Mouse (Mus musculus) gastrocnemius, postnatal 25 days (tissue): ENCODE results near the gene Cd38. TPM values are rescaled to one million over a fixed set of nuclear protein-coding genes. Genes with fewer than 3 reads are reported as not detected.
"Not testable (repeated sequence)": the region's sequence is repeated elsewhere in the genome, so short reads cannot be mapped to it uniquely, and the experiment has no call there.

ENCODE experiments used
- DNase-seq: peaks from one replicate; pipeline ENCODE4 v3.0.0; 2022
- total RNA-seq, 2 experiments: library from RNA; stranded (reverse); gene quantifications; 1 replicate in 1 of 2; 2 replicates in 1 of 2; pipeline ENCODE4 v1.2.3; 2021

Gene Cd38
- total RNA-seq, 2 experiments from 2014 or later = 2.9 to 3.3 TPM

DNA sequence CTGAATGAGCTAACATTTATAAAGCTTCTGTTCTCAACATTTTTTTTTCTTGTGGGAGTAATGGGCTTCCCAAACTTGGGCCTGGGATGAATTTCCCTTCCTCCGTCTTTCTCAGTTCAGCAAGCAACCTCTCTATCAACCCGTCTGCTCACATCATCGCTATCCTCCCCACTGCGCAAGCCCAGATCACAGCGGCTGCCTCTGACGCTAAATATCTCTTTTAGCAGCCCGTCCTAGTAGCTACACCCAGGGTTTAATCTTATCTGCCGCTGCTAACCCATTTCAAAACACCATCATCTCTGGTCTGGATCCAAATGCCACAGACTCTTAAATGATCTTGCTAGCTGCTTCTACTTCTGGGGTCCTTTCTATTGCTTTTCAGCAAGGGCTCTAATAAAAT lies 8.7 kb upstream of the Cd38 start:
- DNase-seq = no peak

DNA sequence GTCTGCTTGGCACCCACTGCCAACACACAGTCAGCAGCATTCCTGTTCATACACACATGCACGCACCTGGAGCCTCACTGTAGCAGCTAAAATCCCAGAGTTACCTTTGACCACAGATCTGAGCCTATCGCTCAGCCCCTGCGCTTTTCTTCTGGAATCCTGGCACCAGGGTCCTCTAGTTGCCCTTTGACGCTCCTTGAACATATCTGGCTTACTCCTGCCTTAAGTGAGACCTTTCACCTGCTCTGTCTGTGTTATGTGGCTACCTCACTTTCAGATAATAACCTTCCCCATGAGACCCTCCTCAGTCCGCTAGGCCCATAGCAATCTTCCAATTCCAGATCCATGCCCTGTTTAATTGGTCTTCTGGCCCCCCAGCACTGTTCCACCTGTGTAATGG lies 8.3 kb upstream of the Cd38 start:
- DNase-seq = no peak

DNA sequence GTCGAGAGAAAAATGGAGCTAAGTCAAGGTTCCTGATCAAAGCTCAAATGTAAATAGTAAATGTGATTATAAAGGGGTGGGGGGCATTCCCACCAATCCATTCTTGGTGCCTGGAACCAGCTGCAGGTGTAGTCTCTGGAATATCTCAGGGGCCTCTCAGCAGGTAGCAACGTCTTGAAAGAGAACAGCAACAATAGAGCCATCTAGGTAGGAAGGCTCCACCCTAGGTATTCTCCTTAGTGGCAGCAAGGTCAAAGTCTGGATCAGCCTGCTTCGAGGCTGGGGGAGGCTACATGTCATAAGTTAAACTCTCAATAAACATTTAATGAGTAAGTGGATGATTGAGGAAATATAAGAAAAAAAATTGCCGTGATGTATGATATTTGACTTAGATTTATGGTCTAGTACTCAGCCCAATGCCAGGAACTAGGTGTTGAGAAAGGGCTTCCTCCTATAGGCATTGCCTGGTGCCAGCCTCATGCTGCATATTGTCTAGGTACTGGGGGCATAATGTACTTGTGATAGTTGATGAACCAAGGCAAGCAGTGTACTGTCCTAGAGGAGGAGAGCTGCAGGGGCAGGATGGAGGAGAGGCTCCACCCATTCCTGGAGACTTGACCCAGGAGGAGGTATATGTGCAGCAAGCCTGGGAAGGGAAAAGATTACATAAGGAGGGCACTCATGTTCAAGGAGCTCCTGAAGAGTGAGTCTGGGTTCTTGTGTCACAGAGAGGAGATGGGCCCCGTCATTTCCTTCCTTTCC lies 7.5 kb upstream of the Cd38 start:
- no peak for DNase-seq

DNA sequence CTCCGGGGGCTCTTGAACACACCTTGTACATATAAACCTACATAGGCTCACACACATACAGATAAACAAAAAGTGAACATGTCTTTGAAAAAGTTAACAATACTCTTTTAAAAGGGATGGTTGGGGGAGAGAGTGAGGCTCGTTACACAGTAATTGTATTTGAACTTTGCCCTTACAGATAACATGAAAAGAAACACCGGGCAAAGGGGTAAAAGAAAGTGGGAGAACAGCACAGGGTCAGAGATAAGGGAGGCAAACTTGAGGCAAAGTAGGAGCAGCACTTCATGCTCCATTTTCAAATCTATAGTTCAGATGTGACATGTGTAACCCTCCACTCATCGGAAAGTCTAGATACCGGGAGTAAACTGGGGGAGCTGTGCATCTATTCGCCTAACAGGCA lies 4.7 kb upstream of the Cd38 start:
- no peak for DNase-seq

DNA sequence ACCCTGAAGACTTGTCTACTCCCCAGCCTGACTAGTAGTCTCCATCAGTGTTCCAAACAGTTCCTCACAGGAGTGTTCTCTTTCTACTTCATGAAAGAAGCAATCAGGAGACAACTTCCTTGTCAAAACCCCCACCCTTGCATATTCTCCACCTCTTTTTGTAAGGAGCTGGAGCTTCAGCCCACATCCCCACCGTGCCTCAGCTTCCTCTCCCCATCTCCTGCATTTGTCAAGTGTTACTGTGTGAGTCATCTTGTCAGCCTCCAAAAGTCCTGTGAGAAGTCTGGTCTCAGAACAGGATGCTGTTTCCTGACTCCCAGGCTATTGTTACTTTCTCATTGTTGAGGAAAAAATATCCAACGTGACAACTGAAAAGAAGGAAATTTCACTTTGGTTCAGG lies 3.0 kb upstream of the Cd38 start:
- DNase-seq = no peak

DNA sequence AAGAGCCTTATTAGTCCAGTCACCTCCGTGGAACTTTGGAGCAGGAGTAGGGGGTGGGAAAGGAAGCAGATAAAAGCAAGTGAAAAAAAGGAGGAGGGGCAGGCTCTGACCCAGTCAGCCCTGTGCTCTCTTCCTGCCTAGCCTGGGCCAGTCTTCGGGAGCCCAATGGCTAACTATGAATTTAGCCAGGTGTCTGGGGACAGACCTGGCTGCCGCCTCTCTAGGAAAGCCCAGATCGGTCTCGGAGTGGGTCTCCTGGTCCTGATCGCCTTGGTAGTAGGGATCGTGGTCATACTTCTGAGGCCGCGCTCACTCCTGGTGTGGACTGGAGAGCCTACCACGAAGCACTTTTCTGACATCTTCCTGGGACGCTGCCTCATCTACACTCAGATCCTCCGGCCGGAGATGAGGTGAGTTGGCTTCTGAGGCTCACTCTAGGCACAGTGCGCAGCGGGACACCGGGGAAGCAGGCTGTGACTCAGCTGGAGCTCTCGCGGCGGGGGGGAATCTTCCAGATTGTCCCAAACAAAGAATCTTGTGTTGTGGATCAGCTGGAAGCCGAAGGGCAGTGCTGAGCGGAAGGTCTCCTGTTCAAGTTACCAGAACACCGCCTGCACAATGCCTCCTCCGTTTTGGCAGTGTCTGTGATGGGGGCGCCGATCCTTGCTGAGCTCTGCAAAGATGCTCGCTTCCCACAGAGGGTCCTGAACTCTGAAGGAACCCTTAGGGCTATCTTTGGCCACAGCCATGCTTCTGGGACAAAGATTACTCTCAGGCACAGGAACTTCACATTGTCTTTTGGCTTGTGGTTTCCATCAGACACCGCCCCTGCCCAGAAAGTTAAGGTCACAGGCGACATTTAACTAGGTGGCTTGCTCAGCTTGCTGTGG lies 603 bp downstream of the Cd38 start:
- DNase-seq = peak; percentile 14

DNA sequence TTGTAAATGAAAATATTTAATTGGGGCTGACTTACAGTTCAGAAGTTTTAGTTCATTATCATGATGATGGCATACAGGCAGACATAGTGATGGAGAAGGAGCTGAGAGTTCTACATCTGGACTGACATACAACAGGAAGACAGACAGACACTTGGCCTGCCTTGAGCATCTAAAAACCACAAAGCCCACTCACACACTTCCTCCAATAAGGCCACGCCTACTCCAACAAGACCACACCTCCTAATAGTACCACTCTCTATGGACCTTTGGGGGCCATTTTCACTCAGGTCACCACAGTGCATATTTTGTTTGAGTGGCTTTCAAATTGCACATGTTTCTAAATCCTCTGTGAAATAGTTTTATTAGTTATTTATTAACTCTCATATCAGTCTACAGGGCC lies 3.5 kb downstream of the Cd38 start:
- DNase-seq = no peak

DNA sequence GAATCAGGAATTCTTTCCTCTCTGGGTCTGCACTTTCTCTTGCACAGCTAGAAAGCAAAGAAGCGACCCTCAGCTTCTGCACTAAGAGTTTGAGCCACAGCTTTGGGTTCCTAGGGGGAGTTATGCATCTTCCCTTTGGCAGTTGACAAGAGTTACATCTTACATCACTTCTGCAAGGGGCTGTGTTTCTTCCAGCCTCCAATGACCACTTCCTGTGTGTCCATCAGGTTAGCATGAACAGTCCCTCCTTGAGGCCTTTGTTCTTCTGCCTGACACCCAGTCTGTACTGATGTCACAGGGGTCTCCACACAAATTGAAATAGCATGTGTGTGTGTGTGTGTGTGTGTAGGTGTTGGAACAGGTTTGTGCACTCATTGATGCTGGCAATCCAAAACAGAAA lies 4.3 kb downstream of the Cd38 start:
- DNase-seq = no peak

DNA sequence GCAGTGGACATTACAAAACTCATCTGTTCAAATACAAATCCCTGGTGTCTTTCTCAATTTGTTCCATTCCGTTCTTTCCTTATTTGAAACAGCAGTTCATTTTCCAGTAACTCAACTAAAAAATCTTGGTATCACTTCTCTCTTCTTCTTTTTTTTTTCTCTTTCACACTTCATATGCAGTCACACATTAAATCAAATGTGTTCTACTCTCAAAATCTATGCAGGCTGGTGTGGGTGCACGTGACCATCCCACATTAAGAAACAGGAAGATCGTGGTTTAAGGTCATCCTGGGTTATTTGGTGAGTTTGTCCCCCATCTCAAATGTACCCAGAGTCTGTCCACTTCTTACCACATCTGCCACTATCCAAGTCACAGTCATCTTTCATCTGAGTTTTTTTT lies 13.7 kb downstream of the Cd38 start:
- DNase-seq = no peak

DNA sequence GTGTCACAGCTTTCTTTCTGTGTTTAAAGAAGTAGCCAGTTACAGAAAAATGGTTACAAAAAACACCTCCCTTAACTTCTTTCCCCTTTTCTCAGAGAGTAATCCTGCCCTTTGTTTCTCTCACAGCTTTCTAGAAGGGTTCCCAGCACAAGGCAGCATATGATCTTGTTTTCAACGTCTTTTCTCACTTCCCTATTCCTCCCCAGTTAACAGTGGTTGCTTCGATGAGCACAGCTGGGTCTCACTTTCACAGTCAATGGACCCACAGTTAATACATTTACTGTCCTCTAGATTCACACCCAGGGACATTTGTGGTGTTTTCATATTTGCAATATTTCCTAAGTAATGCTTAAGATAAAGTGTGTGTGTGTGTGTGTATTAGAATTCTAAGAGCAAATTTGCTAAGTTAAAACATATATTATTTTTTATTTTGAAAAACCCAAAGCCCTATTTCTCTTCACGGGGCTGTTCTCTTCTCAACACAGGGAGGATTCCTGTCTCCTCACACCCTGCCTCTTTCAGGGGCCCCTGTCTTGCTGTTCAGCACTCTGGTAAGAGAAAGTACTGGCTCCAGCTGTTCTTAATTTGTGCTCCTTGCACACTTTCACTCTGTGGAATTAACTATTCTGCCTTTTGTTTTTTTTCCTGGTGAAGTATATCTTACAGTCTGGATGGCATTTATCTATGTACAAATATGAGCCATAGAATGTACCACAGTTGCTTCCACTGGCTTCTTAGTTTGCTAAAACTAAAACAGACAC lies 16.9 kb downstream of the Cd38 start:
- DNase-seq = no peak

DNA sequence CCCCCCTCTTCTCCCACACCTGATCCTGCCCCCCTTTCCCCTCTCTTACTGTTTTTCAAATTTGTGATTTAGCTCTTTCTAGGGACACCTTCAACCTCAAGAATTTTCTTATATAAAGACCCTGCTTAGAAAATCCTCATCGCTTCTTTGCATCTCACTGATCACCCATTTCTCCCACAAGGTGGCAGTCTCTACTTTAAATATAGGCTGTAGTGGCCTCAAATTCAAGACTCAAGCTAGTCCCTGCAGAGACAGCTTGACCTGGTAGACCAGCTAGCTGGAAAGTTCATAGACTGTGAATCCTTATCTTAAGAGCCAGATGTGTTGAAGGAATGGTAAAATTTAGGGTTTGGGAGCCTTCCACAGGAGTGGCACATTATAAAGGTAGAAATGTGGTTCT lies 24.0 kb downstream of the Cd38 start:
- no peak for DNase-seq

DNA sequence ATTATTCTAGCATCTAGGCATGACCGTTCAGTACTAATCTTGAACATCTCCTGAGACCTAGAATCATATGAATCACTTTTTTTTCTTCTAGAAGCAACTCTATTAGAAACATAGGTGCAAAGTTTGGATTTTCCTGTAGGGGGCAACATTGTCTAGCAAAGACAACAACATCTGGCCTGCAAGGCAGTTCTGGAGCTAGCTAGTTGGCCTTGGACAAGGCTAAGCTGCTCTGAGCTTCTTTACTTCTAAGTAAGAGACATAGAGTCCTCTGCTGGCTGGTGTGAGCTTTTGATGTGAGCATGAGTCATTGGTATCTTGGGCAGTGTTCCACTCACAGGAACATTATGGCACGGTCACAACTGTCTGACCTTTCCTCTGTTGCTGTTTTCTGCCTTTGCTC lies 25.8 kb downstream of the Cd38 start:
- DNase-seq = no peak

DNA sequence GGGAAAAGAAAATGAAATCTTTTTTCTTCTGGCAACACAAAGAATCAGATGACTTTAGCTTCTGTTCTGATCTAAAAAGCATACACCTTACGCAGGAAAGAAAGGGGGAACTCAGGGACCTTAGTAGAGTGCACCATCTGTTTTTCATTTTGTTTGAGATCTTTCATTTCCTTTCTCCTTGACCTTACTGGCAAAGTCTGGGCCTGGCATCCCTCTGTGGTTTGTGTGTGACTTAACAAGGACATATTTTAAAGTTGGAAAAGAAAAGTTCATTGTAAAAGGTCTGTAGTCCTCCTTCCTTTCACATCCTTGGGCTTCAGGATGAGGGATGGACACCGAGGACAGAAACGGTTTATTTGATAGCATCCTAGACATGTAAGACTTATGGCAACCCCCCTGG lies 27.6 kb downstream of the Cd38 start:
- no peak for DNase-seq

DNA sequence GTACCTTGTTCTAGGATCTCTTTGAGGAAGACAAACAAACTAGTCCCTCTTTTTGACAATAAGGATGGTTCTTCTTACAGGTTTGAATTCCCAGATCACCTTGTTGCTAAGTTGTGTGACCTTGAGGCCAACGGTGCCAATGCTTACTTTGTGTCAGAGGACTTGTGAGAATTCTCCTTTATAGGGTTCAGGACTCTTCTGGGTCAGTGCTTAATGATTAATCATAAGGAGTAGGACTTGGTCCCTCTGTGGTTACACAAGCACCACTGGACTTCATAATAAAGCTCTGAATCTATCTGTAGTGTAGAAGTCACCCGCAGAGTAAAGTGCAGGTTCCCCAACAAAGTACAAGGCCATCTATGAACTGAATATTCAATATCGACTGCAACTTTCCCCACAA lies 36.3 kb downstream of the Cd38 start:
- DNase-seq = no peak

DNA sequence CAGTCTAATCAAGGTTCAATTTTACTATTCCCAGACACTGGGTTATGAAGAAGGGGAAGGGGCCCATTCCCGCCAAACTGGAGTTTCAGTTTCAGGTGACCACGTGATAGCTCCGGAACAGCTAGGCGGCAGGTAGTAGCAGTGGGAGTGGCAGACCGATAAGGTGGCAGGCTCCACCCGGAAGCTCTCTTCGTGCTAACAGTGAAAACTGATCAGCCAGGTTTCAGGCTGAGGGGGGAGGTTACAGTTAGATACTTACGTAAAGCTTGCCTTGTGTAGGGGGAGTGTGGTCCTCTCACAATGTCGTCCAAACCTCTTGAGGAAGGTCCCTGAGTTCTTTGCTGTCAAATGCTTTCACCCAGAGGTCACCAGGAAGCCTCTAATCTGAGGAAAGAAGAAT lies 40.9 kb downstream of the Cd38 start:
- DNase-seq = no peak

DNA sequence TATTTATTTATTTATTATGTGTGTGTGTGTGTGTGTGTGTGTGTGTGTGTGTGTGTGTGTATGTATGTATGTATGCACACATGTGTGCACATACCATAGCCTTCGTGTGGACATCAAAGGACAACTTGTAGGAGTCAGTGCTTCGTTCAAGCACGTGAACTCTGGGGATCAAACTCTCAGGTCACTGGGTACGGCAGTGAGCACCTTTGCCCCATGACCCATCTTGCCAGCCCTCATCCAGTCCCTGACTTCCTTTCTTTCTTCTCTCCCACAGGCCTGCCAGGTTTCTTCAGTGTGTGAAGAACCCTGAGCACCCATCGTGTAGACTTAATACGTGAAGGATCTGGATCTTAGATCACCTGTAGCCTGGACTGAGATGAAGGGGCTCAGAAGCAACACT lies 41.7 kb downstream of the Cd38 start:
- DNase-seq = no peak

DNA sequence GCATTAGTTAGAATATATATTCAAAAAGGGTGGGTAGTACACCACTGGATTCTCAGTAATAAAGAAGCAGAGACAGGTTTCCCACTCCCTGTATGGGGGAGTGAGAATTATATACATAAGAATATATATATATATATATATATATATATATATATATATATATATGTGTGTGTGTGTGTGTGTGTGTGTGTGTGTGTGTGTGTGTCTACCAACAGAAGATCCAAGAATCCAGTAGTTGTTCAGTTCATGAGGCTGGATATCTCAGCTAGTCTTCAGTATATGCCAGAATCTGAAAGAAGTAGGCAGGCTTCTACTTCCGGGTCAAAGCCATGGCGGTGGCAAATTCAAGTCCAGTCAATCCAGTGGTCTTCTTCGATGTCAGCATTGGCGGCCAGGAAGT lies 44.5 kb downstream of the Cd38 start, which contains the start of gene Gm7879:
Gm7879 (plus strand) TSS at position 301 of the 400 bp plus-strand sequence.
- not testable (repeated sequence) for DNase-seq

DNA sequence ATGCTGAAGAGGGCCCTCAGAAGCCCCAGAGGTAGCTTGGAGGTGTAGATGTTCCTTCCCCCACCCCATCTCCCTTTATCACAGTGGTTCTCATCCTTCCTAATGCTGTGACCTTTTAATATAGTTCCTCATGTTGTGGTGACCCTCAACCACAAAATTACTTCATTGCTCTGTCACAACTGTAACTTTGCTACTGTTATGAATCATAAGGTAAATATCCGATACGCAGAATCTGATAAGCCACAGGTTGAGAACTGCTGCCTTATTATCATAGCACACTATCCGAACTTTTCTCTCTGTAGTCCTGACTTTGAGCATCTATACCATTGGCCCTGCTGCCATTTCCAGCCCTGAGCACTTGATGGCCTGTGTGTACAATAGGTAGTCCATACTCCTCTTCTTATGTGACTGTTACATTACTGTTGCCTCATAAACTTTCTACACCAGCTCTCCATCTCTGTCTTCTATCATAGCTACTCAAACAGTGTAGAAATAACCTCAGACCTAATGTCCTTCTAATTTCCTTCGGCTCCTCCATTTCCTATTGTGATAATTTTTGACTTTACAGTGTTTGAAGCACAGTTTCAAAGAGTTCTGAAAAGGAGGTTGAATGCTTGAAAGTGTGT lies 47.0 kb downstream of the Cd38 start:
- DNase-seq = no peak

DNA sequence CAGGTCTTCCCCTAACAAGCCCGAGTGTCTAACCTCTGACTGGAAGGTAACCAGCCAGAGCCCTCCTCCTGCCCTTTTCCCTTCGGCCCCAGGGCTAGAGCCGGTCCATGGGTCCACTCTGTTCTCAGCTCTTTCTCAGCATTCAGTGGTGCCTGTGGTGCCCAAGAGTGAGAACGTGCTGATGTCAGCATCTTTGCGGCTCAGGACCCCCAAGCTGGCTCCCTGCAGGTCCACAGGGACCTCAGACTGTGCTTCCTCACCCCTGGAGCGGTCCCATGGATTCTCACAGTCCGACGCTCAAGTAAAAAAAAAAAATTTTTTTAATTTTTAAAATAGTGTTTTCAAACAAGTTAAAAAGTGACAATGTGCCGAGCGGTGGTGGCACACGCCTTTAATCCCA lies 53.5 kb downstream of the Cd38 start:
- no peak for DNase-seq

DNA sequence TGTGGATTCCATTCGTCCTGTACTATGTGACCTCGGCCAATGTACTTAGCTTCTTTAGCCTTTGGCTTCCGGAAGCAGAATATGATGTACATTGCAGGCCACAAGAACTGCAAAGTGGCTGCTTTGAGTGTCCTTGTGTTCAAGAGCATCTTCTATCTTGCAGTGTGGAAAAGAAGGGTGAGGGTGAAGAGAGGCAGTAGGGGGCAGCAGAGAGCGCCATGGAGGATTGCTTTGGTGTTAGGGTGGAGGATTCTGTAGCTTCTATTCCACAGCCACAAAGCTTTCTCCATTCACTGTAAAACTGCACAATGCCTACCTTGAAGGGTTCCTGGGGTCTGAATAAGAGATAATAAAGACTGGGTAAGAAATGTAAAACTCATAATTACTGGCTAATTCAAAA lies 55.6 kb downstream of the Cd38 start:
- no peak for DNase-seq

DNA sequence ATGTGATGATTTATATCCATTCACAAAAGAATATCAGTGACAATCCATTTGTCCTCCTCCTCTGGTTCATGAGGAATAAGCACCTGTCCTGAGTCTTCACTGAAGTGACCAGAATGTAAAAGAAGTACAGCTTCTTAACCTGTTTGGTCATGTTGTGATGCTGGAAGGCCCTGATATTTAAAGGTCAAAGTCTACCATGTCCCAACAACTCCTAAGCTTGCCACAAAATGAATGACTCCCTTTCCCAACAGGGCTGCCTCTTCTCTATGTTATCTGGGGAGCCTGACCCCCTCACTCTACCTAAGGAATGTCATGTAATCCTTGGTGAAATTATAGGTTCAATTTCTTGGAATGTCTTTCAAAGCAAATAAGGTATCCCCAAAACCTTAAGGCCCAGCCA lies 59.4 kb downstream of the Cd38 start:
- DNase-seq = no peak

DNA sequence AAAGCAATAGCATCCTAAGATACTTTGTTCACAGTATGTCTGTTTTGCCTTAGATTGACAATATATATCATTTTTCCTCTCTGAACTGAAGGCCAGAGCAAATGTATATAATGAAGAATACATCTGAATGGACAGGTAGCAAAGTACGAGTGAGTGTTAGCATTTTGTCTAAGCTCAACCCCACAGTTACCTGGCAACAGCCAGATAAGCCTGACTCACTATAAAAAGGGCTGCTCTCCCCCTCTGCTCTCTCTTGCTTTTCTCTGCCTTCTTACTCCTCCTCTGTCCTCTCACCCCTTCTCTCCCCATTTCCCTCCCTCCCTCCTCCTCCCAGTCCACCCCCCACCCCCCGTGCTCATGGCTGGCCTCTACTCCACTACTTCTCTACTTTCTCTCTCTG lies 64.9 kb downstream of the Cd38 start:
- DNase-seq = no peak
